Mouse (Mus musculus) midbrain, postnatal 0 days (tissue): ENCODE measurements at regions not wholly inside any gene's neighbourhood (a gene's known extent, or its start where the extent isn't known, plus 50 kb on each side); places are given as distances from the start of the nearest gene placed in this dataset.

ENCODE experiments used
- ATAC-seq: fragments of 200-750 bp; cut with Nextera tagmentation; 2 replicates; pipeline ENCODE4 v1.8.0; 2017; ENCODE audit warnings: moderate number of reproducible peaks, mild to moderate bottlenecking, moderate TSS enrichment, moderate library complexity; ENCODE audit not compliant: low FRiP score
- DNase-seq: peaks from one replicate; pipeline ENCODE4 v3.0.0-alpha.2; 2015; ENCODE audit warnings: low spot score
- H3K27ac ChIP-seq: fragments of 300-500 bp; sonication (generic); 2 replicates; pipeline ENCODE4 v1.5.1; 2014; ENCODE audit warnings: low read depth, mild to moderate bottlenecking, low read length, mixed read lengths
- H3K27me3 ChIP-seq: fragments of 300-500 bp; sonication (generic); 2 replicates; pipeline ENCODE4 v1.6.1; 2014; ENCODE audit warnings: low read length, control low read depth, mixed read lengths; ENCODE audit not compliant: insufficient read depth
- H3K36me3 ChIP-seq: fragments of 300-500 bp; sonication (generic); 2 replicates; pipeline ENCODE4 v1.6.1; 2014; ENCODE audit warnings: low read length, control low read depth, mixed read lengths; ENCODE audit not compliant: insufficient read depth
- H3K4me1 ChIP-seq: fragments of 300-500 bp; sonication (generic); 2 replicates; pipeline ENCODE4 v1.6.1; 2014; ENCODE audit warnings: mild to moderate bottlenecking, control low read depth, antibody characterized with exemption, low read length, mixed read lengths; ENCODE audit not compliant: insufficient read depth
- H3K4me2 ChIP-seq: fragments of 300-500 bp; sonication (generic); 2 replicates; pipeline ENCODE4 v1.6.1; 2014; ENCODE audit warnings: low read depth, mild to moderate bottlenecking, low read length, mixed read lengths; ENCODE audit not compliant: poor library complexity, severe bottlenecking
- H3K4me3 ChIP-seq: fragments of 300-500 bp; sonication (generic); 2 replicates; pipeline ENCODE4 v1.5.1; 2014; ENCODE audit warnings: low read depth, mild to moderate bottlenecking, low read length, moderate library complexity
- H3K9ac ChIP-seq: fragments of 300-500 bp; sonication (generic); replicated peaks from 2 replicates; pipeline ENCODE4 v1.6.1; 2014; ENCODE audit warnings: mild to moderate bottlenecking, low read length, moderate library complexity, mixed read lengths; ENCODE audit not compliant: poor library complexity, severe bottlenecking
- H3K9me3 ChIP-seq: fragments of 300-500 bp; sonication (generic); 2 replicates; pipeline ENCODE4 v1.6.1; 2016; ENCODE audit warnings: low read length, control low read depth
- CTCF ChIP-seq: IDR thresholded peaks from 2 replicates; pipeline ENCODE4 v1.5.1; 2016; ENCODE audit warnings: antibody characterized with exemption, mild to moderate bottlenecking
- WGBS: fragments of 180-500 bp; shearing (Covaris S2); extraction: QIAGEN DNeasy Blood & Tissue Kit; methylation state at CpG from one replicate; pipeline ENCODE4 v1.1.7; 2014; 5-methylcytosine and 5-hydroxymethylcytosine counted together

DNA sequence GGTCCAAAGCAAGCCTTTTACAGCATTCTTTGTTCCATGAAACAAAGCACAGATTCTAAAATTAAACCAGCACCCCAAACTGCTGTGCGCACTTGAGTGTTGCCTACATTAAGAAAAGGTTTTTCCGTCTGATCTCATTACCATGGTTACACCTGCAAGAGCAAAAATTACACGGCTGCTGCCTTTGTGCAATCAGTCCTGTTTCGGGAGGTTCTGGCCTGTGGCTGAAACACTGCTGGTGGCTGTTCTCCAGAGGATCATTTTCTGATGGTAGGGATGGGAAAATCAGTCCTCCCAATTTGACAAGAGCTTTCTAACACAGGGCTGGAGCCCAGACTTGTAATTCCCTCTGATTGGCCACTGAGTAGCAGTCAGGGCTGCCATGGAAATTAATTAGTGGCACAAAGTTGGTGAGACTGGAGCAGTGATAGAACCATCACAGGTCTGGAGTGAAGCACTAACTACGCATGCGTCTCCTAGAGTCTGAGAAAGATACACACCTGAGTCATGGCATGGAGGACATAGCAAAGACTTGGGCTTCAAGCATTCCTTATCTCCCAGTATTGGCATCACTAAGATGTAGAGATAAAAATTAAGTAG is 114.8 kb upstream of the Fam49a start:
- ATAC-seq = peak; percentile 55
- Histone ChIP-seq H3K4me2 (no peak overlapping the region), H3K4me1 (no peaks in the 10 kb centered on the region), H3K36me3 (no peaks in the 10 kb centered on the region), H3K9ac (no peak overlapping the region), H3K9me3 (no peaks in the 10 kb centered on the region), H3K27ac (no peak overlapping the region), H3K27me3 (no peaks in the 10 kb centered on the region), H3K4me3 (no peak overlapping the region)
- WGBS = 55% methylated on average over 6 of the region's 6 CpGs
- no peak for TF ChIP-seq CTCF
- peak; percentile 33 for DNase-seq

DNA sequence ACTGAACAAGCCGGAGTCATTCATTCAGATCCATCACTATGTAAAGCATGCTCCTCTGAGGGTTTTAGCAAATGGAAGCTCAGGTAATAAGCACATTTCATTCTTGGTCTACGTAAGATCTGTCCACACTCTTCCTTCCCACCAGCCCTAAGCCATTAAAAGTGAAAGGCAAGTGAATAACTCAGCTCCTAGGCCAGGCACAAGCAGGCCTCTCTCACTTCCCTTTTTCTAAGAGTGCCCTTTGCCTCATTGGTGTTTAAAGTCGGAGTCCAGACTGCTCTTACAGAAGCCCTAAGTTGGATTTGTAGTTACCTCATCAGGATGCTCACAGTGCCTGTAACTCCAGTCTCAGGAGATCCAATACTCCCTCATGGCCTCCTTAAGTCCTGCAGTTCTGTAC is 114.1 kb upstream of the Fam49a start:
- H3K36me3 ChIP-seq = no peaks in the 10 kb centered on the region
- no peaks in the 10 kb centered on the region for H3K27me3 ChIP-seq
- 84% methylated on average over 3 of the region's 3 CpGs for WGBS
- H3K9ac ChIP-seq = no peak overlapping the region
- no peaks in the 10 kb centered on the region for H3K4me1 ChIP-seq
- no peak overlapping the region for H3K4me2 ChIP-seq
- TF ChIP-seq CTCF = no peak
- ATAC-seq = no peak
- no peak overlapping the region for H3K4me3 ChIP-seq
- DNase-seq = no peak
- H3K27ac ChIP-seq = no peak overlapping the region
- no peaks in the 10 kb centered on the region for H3K9me3 ChIP-seq

DNA sequence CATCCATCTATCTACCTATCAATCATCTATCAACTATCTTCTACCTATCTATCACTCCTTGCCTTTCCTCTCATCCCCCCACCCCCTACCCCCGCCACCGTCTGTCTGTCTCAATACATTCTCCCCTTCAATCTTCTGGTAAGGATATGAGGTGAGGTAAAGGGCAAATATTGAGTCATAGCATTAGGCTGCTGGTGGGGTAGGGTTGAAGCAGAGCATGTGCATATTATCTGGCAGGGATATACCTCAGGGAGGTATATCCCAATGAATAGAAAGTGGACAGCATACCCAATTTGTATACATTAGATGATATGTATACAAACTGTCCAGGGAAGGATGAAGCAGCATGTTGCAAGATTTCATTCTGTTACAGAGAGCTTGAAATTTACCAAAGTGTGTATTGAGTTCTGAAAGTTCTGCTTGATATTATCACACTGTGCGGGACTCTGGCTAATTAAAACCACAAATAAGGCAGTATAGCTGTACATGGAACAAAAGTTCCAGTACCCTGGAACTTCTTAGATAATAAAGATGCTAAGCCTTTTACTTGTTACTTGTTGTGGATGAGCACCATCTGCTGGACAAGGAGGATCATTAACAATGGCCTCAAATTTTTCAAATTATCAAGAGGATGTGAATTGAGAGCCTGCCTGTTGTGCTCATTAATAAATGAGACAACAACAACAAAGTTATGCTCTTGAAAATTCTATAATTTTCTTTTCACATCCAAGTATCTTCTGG is 113.1 kb upstream of the Fam49a start:
- peak; percentile 88 for TF ChIP-seq CTCF
- Histone ChIP-seq H3K36me3 (no peaks in the 10 kb centered on the region), H3K4me2 (no peak overlapping the region), H3K9ac (no peak overlapping the region), H3K4me3 (no peak overlapping the region), H3K4me1 (no peaks in the 10 kb centered on the region), H3K27ac (no peak overlapping the region), H3K9me3 (no peaks in the 10 kb centered on the region), H3K27me3 (no peaks in the 10 kb centered on the region)
- 64% methylated on average over 3 of the region's 3 CpGs for WGBS
- DNase-seq = peak; percentile 84
- ATAC-seq = peak; percentile 65

DNA sequence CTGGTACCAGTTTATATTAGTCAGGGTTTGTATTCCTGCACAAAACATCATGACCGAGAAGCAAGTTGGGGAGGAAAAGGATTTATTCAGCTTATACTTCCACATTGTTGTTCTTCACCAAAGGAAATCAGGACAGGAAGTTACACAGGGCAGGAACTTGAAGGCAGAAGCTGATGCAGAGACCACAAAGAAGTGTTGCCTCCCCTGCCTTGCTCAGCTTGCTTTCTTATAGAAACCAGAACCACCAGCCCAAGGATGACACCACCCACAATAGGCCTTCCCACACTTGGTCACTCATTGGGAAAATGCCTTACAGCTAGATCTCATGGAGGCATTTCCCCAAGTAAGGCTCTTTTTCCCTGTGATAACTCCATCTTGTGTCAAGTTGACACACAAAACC is 97.5 kb upstream of the Fam49a start:
- no peak for TF ChIP-seq CTCF
- no peak overlapping the region for H3K4me2 ChIP-seq

DNA sequence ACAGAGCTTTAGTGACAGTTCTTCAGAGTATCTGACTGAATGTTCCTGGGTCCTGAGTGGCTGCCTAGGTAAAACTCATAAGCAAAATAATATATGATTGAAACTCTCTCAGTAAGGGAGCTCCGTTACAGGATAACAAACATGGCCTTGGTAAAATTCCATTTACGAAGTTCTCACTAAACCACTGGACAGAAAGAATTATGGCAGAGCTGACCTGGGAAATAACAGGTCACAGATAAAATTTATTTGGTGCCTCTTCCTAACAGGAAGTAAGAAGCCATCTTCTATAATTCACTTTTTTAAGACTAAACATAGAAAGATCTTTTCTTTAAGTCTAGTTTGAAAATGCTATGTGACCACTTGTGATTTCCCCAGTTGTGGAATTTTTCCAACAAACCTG is 91.4 kb upstream of the Fam49a start:
- Histone ChIP-seq H3K9me3 (no peaks in the 10 kb centered on the region), H3K36me3 (no peaks in the 10 kb centered on the region), H3K4me2 (no peak overlapping the region), H3K4me3 (no peak overlapping the region), H3K9ac (no peak overlapping the region), H3K4me1 (no peaks in the 10 kb centered on the region), H3K27ac (no peak overlapping the region), H3K27me3 (no peaks in the 10 kb centered on the region)
- WGBS = 89% methylated on average over 2 of the region's 2 CpGs
- TF ChIP-seq CTCF = no peak
- no peak for ATAC-seq
- DNase-seq = no peak

More for the DNA sequence above, 97.5 kb upstream of the Fam49a start:
- H3K4me1 ChIP-seq = no peaks in the 10 kb centered on the region
- H3K27ac ChIP-seq = no peak overlapping the region
- ATAC-seq (no peak), DNase-seq (no peak)
- WGBS = 81% methylated on average over 1 of the region's 1 CpGs
- H3K4me3 ChIP-seq = no peak overlapping the region
- no peaks in the 10 kb centered on the region for H3K9me3 ChIP-seq
- H3K27me3 ChIP-seq = no peaks in the 10 kb centered on the region
- H3K9ac ChIP-seq = no peak overlapping the region
- H3K36me3 ChIP-seq = no peaks in the 10 kb centered on the region

DNA sequence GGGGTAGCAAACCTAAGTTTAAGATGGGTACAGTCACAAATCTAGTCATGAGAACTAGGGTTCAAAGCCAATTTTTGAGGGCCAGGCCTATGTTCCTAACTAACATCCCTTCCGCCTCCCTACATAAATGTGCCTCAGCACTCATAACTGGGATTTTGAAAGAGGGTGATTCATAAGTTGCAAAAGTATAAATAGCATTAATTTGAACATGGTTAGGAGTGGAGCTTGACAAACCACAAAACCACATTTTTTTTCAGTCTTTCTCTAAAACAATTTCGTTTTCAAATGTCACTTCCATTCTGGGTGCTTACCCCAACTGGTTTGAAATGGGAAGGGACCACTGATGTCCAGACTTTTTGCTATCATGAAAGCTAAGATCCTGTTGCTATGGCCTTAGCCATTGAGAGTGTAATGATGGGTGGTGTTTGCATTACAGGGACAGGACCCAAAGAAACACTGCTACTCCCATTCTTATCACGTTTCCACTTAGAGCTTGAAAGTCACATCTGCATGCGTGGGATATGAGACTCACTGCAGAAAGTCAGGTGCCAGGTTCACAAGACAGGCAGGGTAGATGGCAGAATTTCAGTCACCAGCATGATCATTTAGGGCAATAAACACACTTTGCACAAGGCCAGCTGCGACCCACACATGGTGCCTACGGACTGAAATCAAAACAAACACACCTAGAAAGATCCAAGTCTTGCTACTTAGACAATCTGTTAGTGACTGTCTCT is 89.7 kb upstream of the Fam49a start:
- H3K36me3 ChIP-seq = no peaks in the 10 kb centered on the region
- H3K4me3 ChIP-seq = no peak overlapping the region
- no peaks in the 10 kb centered on the region for H3K27me3 ChIP-seq
- DNase-seq (no peak), ATAC-seq (no peak)
- no peak overlapping the region for H3K4me2 ChIP-seq
- 86% methylated on average over 6 of the region's 6 CpGs for WGBS
- no peak for TF ChIP-seq CTCF
- H3K9me3 ChIP-seq = no peaks in the 10 kb centered on the region
- peaks cover 4% of the 10 kb centered on the region; the same call in 1 of the 2 replicates for H3K4me1 ChIP-seq
- no peak overlapping the region for H3K9ac ChIP-seq
- H3K27ac ChIP-seq = no peak overlapping the region
